Mouse (Mus musculus): ENCODE measurements around the gene Ica1. TPM values are rescaled to one million over a fixed set of nuclear protein-coding genes. Genes with fewer than 3 reads are reported as not detected.

The Ica1 gene
- polyA plus RNA-seq, 1 experiment from 2014 or later = 18.5 TPM

DNA sequence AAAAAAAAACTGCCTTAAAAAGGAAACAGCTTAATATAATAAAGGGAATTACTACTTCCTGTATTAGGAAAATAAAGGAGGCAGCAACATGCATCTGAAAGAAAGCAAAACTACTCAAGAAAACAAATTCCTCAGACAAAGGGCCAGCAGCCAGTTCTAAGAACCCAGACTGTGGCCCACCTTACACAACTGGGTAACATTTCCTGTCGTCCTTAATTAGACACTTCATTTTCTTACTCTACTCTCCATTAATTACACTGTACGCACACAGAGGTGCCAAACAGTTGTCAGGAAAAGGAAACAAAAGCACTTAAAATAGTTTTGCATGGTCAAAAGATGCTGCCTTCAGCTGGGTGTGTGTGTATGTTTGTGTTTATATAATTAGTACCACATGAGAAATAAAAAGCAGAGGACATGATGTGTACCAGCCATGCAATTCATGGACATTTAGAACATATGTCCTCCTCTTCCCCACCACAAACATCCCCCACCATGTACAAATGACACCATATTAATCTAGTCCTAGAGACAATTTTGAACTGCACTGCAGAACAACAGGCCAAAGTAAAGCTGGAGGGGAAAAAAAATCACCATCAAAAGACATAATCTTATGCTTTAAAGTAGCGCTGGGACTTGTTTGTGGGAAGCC, 115.1 kb downstream of the Ica1 start:
- Histone ChIP-seq H3K4me2 (ENCODE audit: low read depth) (no peak overlapping the region), H3K9me3 (ENCODE audit: control insufficient read depth, low read length) (no peaks in the 10 kb centered on the region), H3K36me3 (ENCODE audit: control insufficient read depth, insufficient read depth, low read length) (no peaks in the 10 kb centered on the region), H3K27me3 (ENCODE audit: control insufficient read depth, insufficient read depth, low read length) (no peaks in the 10 kb centered on the region), H3K4me1 (ENCODE audit: control insufficient read depth, insufficient read depth, low read length) (peaks cover 10% of the 10 kb centered on the region; the same call in 1 of the 2 replicates), H3K9ac (ENCODE audit: low read length) (no peak overlapping the region), H3K27ac (ENCODE audit: low read depth, low read length) (no peak overlapping the region), H3K4me3 (ENCODE audit: low read depth, low read length) (no peak overlapping the region)
- ATAC-seq (ENCODE audit: insufficient read depth, low FRiP score, low TSS enrichment) = no peak
- no peak for DNase-seq (ENCODE audit: low spot score)
- 69% methylated on average over 3 of the region's 3 CpGs for WGBS

DNA sequence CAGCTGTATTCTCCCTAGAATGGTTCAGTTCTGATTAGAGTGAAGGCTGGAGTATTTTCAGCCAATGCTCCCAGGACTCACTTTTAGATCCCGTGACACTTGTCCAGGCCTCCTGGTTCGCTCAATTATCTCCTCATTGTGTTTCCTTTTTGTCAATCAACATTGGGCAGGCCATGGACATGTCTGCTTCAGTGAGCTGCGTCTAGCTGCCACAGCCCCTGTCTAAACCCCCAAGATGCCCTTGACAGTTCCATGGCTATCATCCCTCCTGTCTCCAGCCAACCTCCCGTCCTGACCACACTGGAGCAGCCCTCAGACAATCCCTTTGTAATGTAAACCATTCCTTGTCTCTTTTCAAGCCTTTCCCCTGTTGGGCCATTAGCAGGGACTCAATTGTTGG, 116.9 kb downstream of the Ica1 start:
- Histone ChIP-seq H3K9ac (ENCODE audit: low read length) (no peak overlapping the region), H3K4me3 (ENCODE audit: low read depth, low read length) (no peak overlapping the region), H3K4me1 (ENCODE audit: control insufficient read depth, insufficient read depth, low read length) (peaks cover 10% of the 10 kb centered on the region; the same call in 1 of the 2 replicates), H3K27me3 (ENCODE audit: control insufficient read depth, insufficient read depth, low read length) (no peaks in the 10 kb centered on the region), H3K27ac (ENCODE audit: low read depth, low read length) (no peak overlapping the region), H3K4me2 (ENCODE audit: low read depth) (no peak overlapping the region), H3K9me3 (ENCODE audit: control insufficient read depth, low read length) (no peaks in the 10 kb centered on the region), H3K36me3 (ENCODE audit: control insufficient read depth, insufficient read depth, low read length) (no peaks in the 10 kb centered on the region)
- no peak for ATAC-seq (ENCODE audit: insufficient read depth, low FRiP score, low TSS enrichment)
- 38% methylated on average over 4 of the region's 4 CpGs for WGBS
- DNase-seq (ENCODE audit: low spot score) = no peak

DNA sequence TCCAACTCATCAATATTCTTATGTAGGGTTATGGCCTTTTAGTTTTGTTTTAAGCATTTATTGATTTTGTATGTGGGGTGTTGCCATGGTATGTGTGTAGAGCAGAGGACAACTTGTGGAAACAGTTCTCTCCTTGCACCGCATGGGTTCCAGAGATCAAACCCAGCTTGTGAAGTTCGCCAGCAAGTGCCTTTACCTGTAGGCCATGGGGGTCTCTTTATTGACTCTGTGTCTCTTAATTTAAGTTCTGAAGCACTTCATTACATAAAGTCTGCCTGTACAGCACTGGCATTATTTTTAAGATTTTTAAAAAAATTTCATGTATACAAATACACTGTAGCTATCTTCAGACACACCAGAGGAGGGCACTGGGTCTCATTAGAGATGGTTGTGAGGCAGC, 118.2 kb downstream of the Ica1 start:
- 89% methylated on average over 2 of the region's 2 CpGs for WGBS
- Histone ChIP-seq H3K36me3 (ENCODE audit: control insufficient read depth, insufficient read depth, low read length) (no peaks in the 10 kb centered on the region), H3K9me3 (ENCODE audit: control insufficient read depth, low read length) (no peaks in the 10 kb centered on the region), H3K4me1 (ENCODE audit: control insufficient read depth, insufficient read depth, low read length) (peaks cover 10% of the 10 kb centered on the region; the same call in 1 of the 2 replicates), H3K4me3 (ENCODE audit: low read depth, low read length) (no peak overlapping the region), H3K27ac (ENCODE audit: low read depth, low read length) (no peak overlapping the region), H3K4me2 (ENCODE audit: low read depth) (no peak overlapping the region), H3K27me3 (ENCODE audit: control insufficient read depth, insufficient read depth, low read length) (no peaks in the 10 kb centered on the region), H3K9ac (ENCODE audit: low read length) (no peak overlapping the region)
- ATAC-seq (ENCODE audit: insufficient read depth, low FRiP score, low TSS enrichment) (no peak), DNase-seq (ENCODE audit: low spot score) (no peak)

DNA sequence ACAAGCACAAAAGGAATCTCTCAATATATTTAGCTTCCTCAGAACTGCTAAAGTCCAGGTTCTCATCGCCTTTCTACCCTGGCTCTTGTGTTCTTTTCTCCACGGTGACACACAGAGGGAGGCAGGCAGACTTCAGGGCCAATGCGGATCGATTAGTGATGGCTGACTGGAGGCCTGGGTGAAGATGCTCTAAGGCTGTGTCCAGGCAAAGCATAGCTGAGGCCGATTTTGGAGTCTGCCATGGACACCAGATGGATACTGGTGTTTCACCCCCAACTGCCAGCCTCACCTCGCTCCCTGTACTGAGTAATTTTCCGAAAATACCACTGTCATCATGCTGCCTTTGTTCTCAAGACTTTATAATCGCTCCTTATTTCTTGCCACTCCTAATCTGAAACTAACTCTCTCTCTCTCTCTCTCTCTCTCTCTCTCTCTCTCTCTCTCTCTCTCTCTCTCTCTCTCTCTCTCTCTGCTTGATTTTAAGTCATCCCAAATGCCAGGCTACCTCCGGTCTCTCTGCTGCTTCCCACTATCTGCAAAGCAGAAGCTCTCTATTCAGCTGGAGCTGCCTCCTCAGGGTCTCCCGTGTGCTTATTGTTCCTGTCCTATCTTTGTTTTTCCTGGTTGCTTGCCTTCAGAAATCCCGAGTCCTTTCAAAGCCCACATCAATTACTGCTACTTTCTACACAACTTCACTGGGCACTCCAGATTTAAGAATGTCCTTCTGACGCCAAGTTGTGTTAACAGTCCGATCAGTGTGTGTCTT, 118.9 kb downstream of the Ica1 start:
- H3K4me3 ChIP-seq (ENCODE audit: low read depth, low read length) = no peak overlapping the region
- WGBS = 45% methylated on average over 13 of the region's 13 CpGs

DNA sequence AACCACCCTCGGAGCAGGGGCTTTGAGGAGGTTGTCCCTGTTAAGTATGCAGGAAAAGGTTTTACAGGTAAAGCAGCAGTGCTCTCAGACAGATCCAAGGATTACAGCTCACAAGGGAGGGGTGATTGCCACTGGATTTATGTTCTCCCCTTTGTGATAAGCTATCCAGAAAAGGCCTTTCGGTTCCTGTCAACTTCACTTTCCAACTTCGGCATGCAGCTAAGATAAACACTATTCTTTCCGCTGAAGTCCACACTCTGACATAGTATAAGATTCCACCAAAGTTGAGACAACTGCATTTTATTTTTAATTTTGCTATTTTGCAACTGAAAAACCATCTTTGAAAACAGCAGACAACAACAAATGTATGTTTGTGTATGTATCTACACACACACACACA, 119.9 kb downstream of the Ica1 start:
- whole genome bisulfite sequencing = 71% methylated on average over 4 of the region's 4 CpGs

More for the DNA sequence above, 118.9 kb downstream of the Ica1 start:
- ATAC-seq (ENCODE audit: insufficient read depth, low FRiP score, low TSS enrichment) (peak; percentile 84), DNase-seq (ENCODE audit: low spot score) (peak; percentile 57)
- no peaks in the 10 kb centered on the region for H3K9me3 ChIP-seq (ENCODE audit: control insufficient read depth, low read length)
- peaks cover 10% of the 10 kb centered on the region; the same call in 1 of the 2 replicates for H3K4me1 ChIP-seq (ENCODE audit: control insufficient read depth, insufficient read depth, low read length)
- 0 out of 2 replicates have a peak overlapping the region, but pooled peaks have one; percentile 18 for H3K4me2 ChIP-seq (ENCODE audit: low read depth)
- no peaks in the 10 kb centered on the region for H3K36me3 ChIP-seq (ENCODE audit: control insufficient read depth, insufficient read depth, low read length)
- H3K9ac ChIP-seq (ENCODE audit: low read length) = no peak overlapping the region
- H3K27me3 ChIP-seq (ENCODE audit: control insufficient read depth, insufficient read depth, low read length) = no peaks in the 10 kb centered on the region
- H3K27ac ChIP-seq (ENCODE audit: low read depth, low read length) = no peak overlapping the region

DNA sequence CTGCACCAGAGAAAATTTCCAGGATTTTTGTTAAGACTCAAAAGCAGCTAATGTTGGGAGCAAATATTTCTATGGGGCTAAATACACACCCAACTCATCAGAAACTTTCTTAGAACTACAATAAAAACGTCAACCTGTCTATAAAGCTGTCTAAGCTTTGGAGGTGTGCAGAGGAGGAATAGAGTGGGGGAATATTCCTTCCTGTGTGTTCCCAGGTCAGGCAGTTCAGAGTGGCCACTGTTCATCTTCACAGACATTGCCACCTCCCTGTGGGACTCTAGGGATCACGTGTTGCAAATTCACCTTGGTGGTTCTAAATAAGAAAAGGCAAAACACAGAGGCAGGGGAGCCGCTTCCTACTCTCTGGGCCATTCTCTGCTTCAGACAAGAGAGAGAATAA, 120.8 kb downstream of the Ica1 start:
- 60% methylated on average over 3 of the region's 3 CpGs for WGBS
- ATAC-seq (ENCODE audit: insufficient read depth, low FRiP score, low TSS enrichment) (no peak), DNase-seq (ENCODE audit: low spot score) (no peak)
- no peaks in the 10 kb centered on the region for H3K36me3 ChIP-seq (ENCODE audit: control insufficient read depth, insufficient read depth, low read length)
- H3K27ac ChIP-seq (ENCODE audit: low read depth, low read length) = no peak overlapping the region
- no peak overlapping the region for H3K4me2 ChIP-seq (ENCODE audit: low read depth)
- H3K9me3 ChIP-seq (ENCODE audit: control insufficient read depth, low read length) = no peaks in the 10 kb centered on the region
- no peak overlapping the region for H3K4me3 ChIP-seq (ENCODE audit: low read depth, low read length)
- H3K27me3 ChIP-seq (ENCODE audit: control insufficient read depth, insufficient read depth, low read length) = no peaks in the 10 kb centered on the region
- H3K9ac ChIP-seq (ENCODE audit: low read length) = no peak overlapping the region
- peaks cover 10% of the 10 kb centered on the region; the same call in 1 of the 2 replicates for H3K4me1 ChIP-seq (ENCODE audit: control insufficient read depth, insufficient read depth, low read length)

More for the DNA sequence above, 119.9 kb downstream of the Ica1 start:
- H3K9ac ChIP-seq (ENCODE audit: low read length) = no peak overlapping the region
- peaks cover 10% of the 10 kb centered on the region; the same call in 1 of the 2 replicates for H3K4me1 ChIP-seq (ENCODE audit: control insufficient read depth, insufficient read depth, low read length)
- ATAC-seq (ENCODE audit: insufficient read depth, low FRiP score, low TSS enrichment) = no peak
- H3K27ac ChIP-seq (ENCODE audit: low read depth, low read length) = no peak overlapping the region
- H3K27me3 ChIP-seq (ENCODE audit: control insufficient read depth, insufficient read depth, low read length) = no peaks in the 10 kb centered on the region
- H3K4me2 ChIP-seq (ENCODE audit: low read depth) = no peak overlapping the region
- DNase-seq (ENCODE audit: low spot score) = no peak
- H3K9me3 ChIP-seq (ENCODE audit: control insufficient read depth, low read length) = no peaks in the 10 kb centered on the region
- H3K36me3 ChIP-seq (ENCODE audit: control insufficient read depth, insufficient read depth, low read length) = no peaks in the 10 kb centered on the region
- no peak overlapping the region for H3K4me3 ChIP-seq (ENCODE audit: low read depth, low read length)

DNA sequence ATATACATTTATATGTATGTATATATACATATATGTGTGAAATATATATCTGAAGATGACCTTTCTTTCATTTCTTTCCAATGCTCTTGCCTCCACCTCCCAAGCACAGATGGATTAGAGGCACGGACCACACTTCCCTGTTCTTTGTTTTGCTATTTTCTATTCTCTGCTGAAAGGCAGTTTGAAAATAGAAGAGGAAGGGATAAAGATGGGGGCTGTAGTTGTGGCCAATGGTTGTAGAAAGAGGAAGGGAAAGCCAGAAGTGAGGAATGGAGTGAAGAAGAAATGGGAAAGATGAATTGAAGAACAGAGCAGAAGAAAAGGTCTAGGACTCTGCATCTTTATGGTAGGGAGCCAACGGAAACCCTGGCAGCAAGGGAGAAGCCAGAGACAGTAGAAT, 122.8 kb downstream of the Ica1 start:
- H3K4me3 ChIP-seq (ENCODE audit: low read depth, low read length) = no peak overlapping the region
- no peaks in the 10 kb centered on the region for H3K27me3 ChIP-seq (ENCODE audit: control insufficient read depth, insufficient read depth, low read length)
- no peak overlapping the region for H3K9ac ChIP-seq (ENCODE audit: low read length)
- no peaks in the 10 kb centered on the region for H3K36me3 ChIP-seq (ENCODE audit: control insufficient read depth, insufficient read depth, low read length)
- no peak for DNase-seq (ENCODE audit: low spot score)
- no peak overlapping the region for H3K27ac ChIP-seq (ENCODE audit: low read depth, low read length)
- H3K4me2 ChIP-seq (ENCODE audit: low read depth) = no peak overlapping the region
- no peak for ATAC-seq (ENCODE audit: insufficient read depth, low FRiP score, low TSS enrichment)
- no peaks in the 10 kb centered on the region for H3K9me3 ChIP-seq (ENCODE audit: control insufficient read depth, low read length)
- 75% methylated on average over 2 of the region's 2 CpGs for WGBS
- peaks cover 8% of the 10 kb centered on the region; the same call in 1 of the 2 replicates for H3K4me1 ChIP-seq (ENCODE audit: control insufficient read depth, insufficient read depth, low read length)

DNA sequence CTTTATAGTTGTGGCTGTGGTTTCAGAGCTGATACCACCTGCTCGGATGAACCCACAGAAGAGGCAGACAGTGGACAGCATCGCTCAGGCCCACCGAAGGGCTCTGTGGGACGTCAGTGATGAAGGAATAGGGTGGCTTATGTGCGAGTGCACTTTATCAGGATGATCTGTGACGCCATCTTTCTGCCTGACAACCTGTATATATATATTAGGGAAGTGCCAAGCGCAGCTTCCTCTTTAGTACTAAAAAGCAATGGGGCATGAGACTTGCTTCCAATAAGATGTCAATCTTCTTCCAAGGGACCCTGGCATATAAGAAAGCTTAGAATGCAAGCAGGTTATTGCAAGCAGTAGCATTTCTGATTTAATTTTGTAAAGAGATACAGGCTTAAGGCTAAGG, 127.9 kb downstream of the Ica1 start:
- no peak overlapping the region for H3K27ac ChIP-seq (ENCODE audit: low read depth, low read length)
- ATAC-seq (ENCODE audit: insufficient read depth, low FRiP score, low TSS enrichment) (no peak), DNase-seq (ENCODE audit: low spot score) (no peak)
- H3K9me3 ChIP-seq (ENCODE audit: control insufficient read depth, low read length) = no peaks in the 10 kb centered on the region
- H3K4me1 ChIP-seq (ENCODE audit: control insufficient read depth, insufficient read depth, low read length) = 0 out of 2 replicates have a peak, but pooled peaks cover 2% of the 10 kb centered on the region
- H3K9ac ChIP-seq (ENCODE audit: low read length) = no peak overlapping the region
- no peaks in the 10 kb centered on the region for H3K27me3 ChIP-seq (ENCODE audit: control insufficient read depth, insufficient read depth, low read length)
- WGBS = 86% methylated on average over 7 of the region's 7 CpGs
- no peak overlapping the region for H3K4me3 ChIP-seq (ENCODE audit: low read depth, low read length)
- H3K36me3 ChIP-seq (ENCODE audit: control insufficient read depth, insufficient read depth, low read length) = no peaks in the 10 kb centered on the region
- H3K4me2 ChIP-seq (ENCODE audit: low read depth) = no peak overlapping the region
